Mouse (Mus musculus) liver (tissue): Measurements from ENCODE around the gene Adcy2.
A peak's percentile ranks its signal among the peaks of the same experiment; 100 is the strongest.

ENCODE experiments used
- DNase-seq: peaks from one replicate; pipeline ENCODE4 v3.0.0-alpha.2; 2020; ENCODE audit warnings: mixed read lengths

Gene Adcy2

GRCm38 (mm10) chr13:68960513-68960912 is 38.8 kb downstream of the Adcy2 start:
- DNase-seq: no peak

- DNase-seq: no peak
Measured at GRCm38 (mm10) chr13:68959406-68959805, 39.9 kb downstream of the Adcy2 start.

- no peak for DNase-seq
Measured at GRCm38 (mm10) chr13:68942735-68943134, 56.6 kb downstream of the Adcy2 start.

- DNase-seq: no peak
Measured at GRCm38 (mm10) chr13:68941429-68941828, 57.9 kb downstream of the Adcy2 start.

- no peak for DNase-seq
Measured at GRCm38 (mm10) chr13:68932283-68932647, 67.1 kb downstream of the Adcy2 start.

- DNase-seq: no peak
Measured at GRCm38 (mm10) chr13:68931602-68932282, 67.6 kb downstream of the Adcy2 start.

- DNase-seq: peak; percentile 5
Measured at GRCm38 (mm10) chr13:68928469-68928868, 70.9 kb downstream of the Adcy2 start.

GRCm38 (mm10) chr13:68913666-68914288 is 85.6 kb downstream of the Adcy2 start:
- no peak for DNase-seq

- no peak for DNase-seq
Measured at GRCm38 (mm10) chr13:68906667-68907066, 92.7 kb downstream of the Adcy2 start.

GRCm38 (mm10) chr13:68902708-68903107 is 96.6 kb downstream of the Adcy2 start:
- DNase-seq: no peak

GRCm38 (mm10) chr13:68889929-68890593 is 109.3 kb downstream of the Adcy2 start:
- DNase-seq: no peak

- DNase-seq: no peak
Measured at GRCm38 (mm10) chr13:68868776-68869175, 130.6 kb downstream of the Adcy2 start.

GRCm38 (mm10) chr13:68867940-68868655 is 131.2 kb downstream of the Adcy2 start:
- DNase-seq: no peak

GRCm38 (mm10) chr13:68860036-68860435 is 139.3 kb downstream of the Adcy2 start:
- DNase-seq: no peak

- no peak for DNase-seq
Measured at GRCm38 (mm10) chr13:68848265-68848664, 151.1 kb downstream of the Adcy2 start.

GRCm38 (mm10) chr13:68839517-68839916 is 159.8 kb downstream of the Adcy2 start:
- no peak for DNase-seq

- no peak for DNase-seq
Measured at GRCm38 (mm10) chr13:68836183-68836582, 163.2 kb downstream of the Adcy2 start.

GRCm38 (mm10) chr13:68835424-68836045 is 163.8 kb downstream of the Adcy2 start:
- DNase-seq: no peak

GRCm38 (mm10) chr13:68832141-68832540 is 167.2 kb downstream of the Adcy2 start:
- DNase-seq: no peak

GRCm38 (mm10) chr13:68830030-68830759 is 169.1 kb downstream of the Adcy2 start:
- DNase-seq: no peak

- DNase-seq: no peak
Measured at GRCm38 (mm10) chr13:68828441-68828840, 170.9 kb downstream of the Adcy2 start.

- no peak for DNase-seq
Measured at GRCm38 (mm10) chr13:68826461-68826860, 172.9 kb downstream of the Adcy2 start.
